Mouse (Mus musculus): ENCODE data around the gene Ifna5.

GRCm38 (mm10) chr4:88838828-88839227 lies 3.5 kb downstream of the Ifna5 start:
- no peak for TF ChIP-seq CTCF (IDR thresholded peaks at IDR 0.05; ENCODE audit: control insufficient read depth, insufficient read depth, insufficient read length)
- no peak for TF ChIP-seq CEBPB (IDR thresholded peaks at IDR 0.05; ENCODE audit: low read depth)
- TF ChIP-seq MYOD1 (IDR thresholded peaks at IDR 0.05; ENCODE audit: control insufficient read depth, insufficient read length, low read depth) = no peak
- no peak for TF ChIP-seq MAX (IDR thresholded peaks at IDR 0.05)
